Mouse (Mus musculus): ENCODE results near the gene Ddr2.

GRCm38 (mm10) chr1:170044726-170045471, 65.7 kb downstream of the Ddr2 start:
- TF ChIP-seq MAX (IDR thresholded peaks at IDR 0.05), result no peak
- no peak for TF ChIP-seq USF1 (IDR thresholded peaks at IDR 0.05; ENCODE audit: low read depth)
- no peak for TF ChIP-seq FOSL1 (IDR thresholded peaks at IDR 0.05; ENCODE audit: insufficient read depth, low read length, poor library complexity, severe bottlenecking)
